Mouse (Mus musculus) ZHBTc4 (cell line): ENCODE measurements at regions not wholly inside any gene's neighbourhood (a gene's known extent, or its start where the extent isn't known, plus 50 kb on each side); places are given as distances from the start of the nearest gene placed in this dataset.

Experiments used
- DNase-seq: peaks from one replicate; pipeline ENCODE4 v3.0.0-alpha.2; 2011; ENCODE audit warnings: low read depth, low spot score

- DNase-seq, result no peak
Observed at GRCm38 (mm10) chr16:10098511-10098910, 71.5 kb upstream of the Rpl39l start.

- peak; percentile 75 for DNase-seq
Observed at GRCm38 (mm10) chr16:10088461-10089353, 81.3 kb upstream of the Rpl39l start.

GRCm38 (mm10) chr16:10086341-10086740 lies 83.7 kb upstream of the Rpl39l start:
- peak; percentile 9 for DNase-seq

GRCm38 (mm10) chr16:10085429-10085828 lies 84.6 kb upstream of the Rpl39l start:
- DNase-seq, result no peak

- DNase-seq, result peak; percentile 70
Observed at GRCm38 (mm10) chr16:10081751-10082150, 86.4 kb upstream of the Grin2a start.

- DNase-seq, result no peak
Observed at GRCm38 (mm10) chr16:10080121-10080679, 84.8 kb upstream of the Grin2a start.

GRCm38 (mm10) chr16:10073158-10073557 lies 77.8 kb upstream of the Grin2a start:
- peak; percentile 89 for DNase-seq

GRCm38 (mm10) chr16:10063491-10063890 lies 68.1 kb upstream of the Grin2a start:
- DNase-seq, result no peak

GRCm38 (mm10) chr16:10058094-10058493 lies 62.7 kb upstream of the Grin2a start:
- DNase-seq, result no peak
